Mouse (Mus musculus) MEL (cell line): Measurements from ENCODE around the gene Cops4. TPM values are rescaled to one million over a fixed set of nuclear protein-coding genes. Genes with fewer than 3 reads are reported as not detected.

ENCODE experiments used
- DNase-seq: peaks from one replicate; pipeline ENCODE4 v3.0.0; 2011; ENCODE audit warnings: low read depth, low spot score
- H3K27ac ChIP-seq: 2 replicates; pipeline ENCODE4 v1.5.1; 2012; ENCODE audit warnings: low read depth, mild to moderate bottlenecking, control low read depth, low read length, moderate library complexity; ENCODE audit not compliant: control insufficient read depth
- H3K27me3 ChIP-seq, 2 experiments: fragments of 150-350 bp in 1 of 2; sonication (generic) in 1 of 2; 2 replicates each; pipeline ENCODE4 v1.6.1; 2012; ENCODE audit warnings: low read length in 2 of 2, mild to moderate bottlenecking in 2 of 2, improper control_type of control experiment in 1 of 2, moderate library complexity in 1 of 2; ENCODE audit not compliant: insufficient read depth in 2 of 2, control insufficient read depth in 1 of 2
- H3K36me3 ChIP-seq, 2 experiments: 2 replicates each; pipeline ENCODE4 v1.6.1; 2012 to 2014; ENCODE audit warnings: low read length in 2 of 2, improper control_type of control experiment in 1 of 2, inconsistent platforms in 1 of 2, mild to moderate bottlenecking in 1 of 2; ENCODE audit not compliant: insufficient read depth in 2 of 2, control insufficient read depth in 1 of 2
- H3K4me1 ChIP-seq, 2 experiments: fragments of 150-350 bp in 1 of 2; sonication (generic) in 1 of 2; 2 replicates each; pipeline ENCODE4 v1.6.1; 2012; ENCODE audit warnings: low read length in 2 of 2, improper control_type of control experiment in 1 of 2, mild to moderate bottlenecking in 1 of 2; ENCODE audit not compliant: insufficient read depth in 2 of 2, control insufficient read depth in 1 of 2
- H3K4me3 ChIP-seq, 2 experiments: fragments of 150-350 bp in 1 of 2; sonication (generic) in 1 of 2; 2 replicates each; pipeline ENCODE4 v1.5.1; 2012; ENCODE audit warnings: low read depth in 2 of 2, low read length in 2 of 2, mild to moderate bottlenecking in 2 of 2, moderate library complexity in 2 of 2, control low read depth in 1 of 2, improper control_type of control experiment in 1 of 2; ENCODE audit not compliant: control insufficient read depth in 1 of 2, insufficient read depth in 1 of 2
- H3K79me2 ChIP-seq: 2 replicates; pipeline ENCODE4 v1.6.1; 2012; ENCODE audit warnings: mild to moderate bottlenecking, low read length, moderate library complexity; ENCODE audit not compliant: control insufficient read depth, poor library complexity, insufficient read depth
- H3K9ac ChIP-seq: 2 replicates; pipeline ENCODE4 v1.6.1; 2012; ENCODE audit warnings: low read depth, mild to moderate bottlenecking, control low read depth, low read length, moderate library complexity; ENCODE audit not compliant: control insufficient read depth, poor library complexity, severe bottlenecking
- H3K9me3 ChIP-seq: fragments of 150-350 bp; sonication (generic); replicated peaks from 2 replicates; pipeline ENCODE4 v1.6.1; 2012; ENCODE audit warnings: mild to moderate bottlenecking, low read length, improper control_type of control experiment, moderate library complexity; ENCODE audit not compliant: insufficient read depth
- BHLHE40 ChIP-seq: IDR thresholded peaks from 2 replicates; pipeline ENCODE4 v1.6.1; 2012; ENCODE audit warnings: low read depth, mild to moderate bottlenecking, inconsistent platforms, low read length, improper control_type of control experiment, borderline replicate concordance
- CHD1 ChIP-seq: IDR thresholded peaks from 2 replicates; pipeline ENCODE4 v1.6.1; 2012; ENCODE audit warnings: low read depth, mild to moderate bottlenecking, inconsistent platforms, low read length, improper control_type of control experiment
- CTCF ChIP-seq, 3 experiments: IDR thresholded peaks in 2 of 3; conservative IDR thresholded peaks in 1 of 3; 2 replicates each; pipeline ENCODE4 v1.5.1; 2011 to 2012; ENCODE audit warnings: low read length in 3 of 3, low read depth in 2 of 3, mild to moderate bottlenecking in 2 of 3, improper control_type of control experiment in 1 of 3, inconsistent platforms in 1 of 3, mixed read lengths in 1 of 3, moderate library complexity in 1 of 3; ENCODE audit not compliant: control insufficient read depth in 1 of 3, insufficient read depth in 1 of 3, poor library complexity in 1 of 3, severe bottlenecking in 1 of 3
- ELF1 ChIP-seq: IDR thresholded peaks from 2 replicates; pipeline ENCODE4 v1.6.1; 2014; ENCODE audit warnings: low read depth, mild to moderate bottlenecking, inconsistent platforms, low read length, improper control_type of control experiment, moderate library complexity
- EP300 ChIP-seq, 2 experiments: IDR thresholded peaks; 2 replicates each; pipeline ENCODE4 v1.6.1; 2011; ENCODE audit warnings: improper control_type of control experiment in 2 of 2, low read length in 2 of 2, low read depth in 1 of 2, mild to moderate bottlenecking in 1 of 2
- ETS1 ChIP-seq: IDR thresholded peaks from 2 replicates; pipeline ENCODE4 v1.6.1; 2012; ENCODE audit warnings: low read depth, mild to moderate bottlenecking, inconsistent platforms, low read length, improper control_type of control experiment, moderate library complexity
- GABPA ChIP-seq: IDR thresholded peaks from 2 replicates; pipeline ENCODE4 v1.6.1; 2012; ENCODE audit warnings: low read depth, mild to moderate bottlenecking, inconsistent platforms, low read length, improper control_type of control experiment, moderate library complexity
- GATA1 ChIP-seq: IDR thresholded peaks from 2 replicates; pipeline ENCODE4 v1.6.1; 2011; ENCODE audit warnings: low read depth, low read length, improper control_type of control experiment
- HCFC1 ChIP-seq: IDR thresholded peaks from 2 replicates; pipeline ENCODE4 v1.6.1; 2012; ENCODE audit warnings: low read depth, mild to moderate bottlenecking, inconsistent platforms, low read length, improper control_type of control experiment, moderate library complexity
- JUND ChIP-seq: IDR thresholded peaks from 2 replicates; pipeline ENCODE4 v1.6.1; 2011; ENCODE audit warnings: low read depth, mild to moderate bottlenecking, improper control_type of control experiment, low read length
- MAX ChIP-seq: IDR thresholded peaks from 2 replicates; pipeline ENCODE4 v1.6.1; 2011; ENCODE audit warnings: low read length, improper control_type of control experiment
- MAZ ChIP-seq: IDR thresholded peaks from 2 replicates; pipeline ENCODE4 v1.6.1; 2012; ENCODE audit warnings: low read depth, mild to moderate bottlenecking, inconsistent platforms, low read length, improper control_type of control experiment
- MEF2A ChIP-seq: IDR thresholded peaks from 2 replicates; pipeline ENCODE4 v1.6.1; 2014; ENCODE audit warnings: low read depth, mild to moderate bottlenecking, inconsistent platforms, low read length, improper control_type of control experiment; ENCODE audit not compliant: poor library complexity, insufficient replicate concordance, severe bottlenecking; ENCODE audit errors: extremely low read depth
- MXI1 ChIP-seq: IDR thresholded peaks from 2 replicates; pipeline ENCODE4 v1.6.1; 2011; ENCODE audit warnings: mild to moderate bottlenecking, low read depth, low read length, improper control_type of control experiment
- MYB ChIP-seq: IDR thresholded peaks from 2 replicates; pipeline ENCODE4 v1.6.1; 2011; ENCODE audit warnings: mild to moderate bottlenecking, low read depth, low read length, improper control_type of control experiment
- MYC ChIP-seq: IDR thresholded peaks from 2 replicates; pipeline ENCODE4 v1.6.1; 2011; ENCODE audit warnings: low read depth, mild to moderate bottlenecking, low read length, improper control_type of control experiment, moderate library complexity
- NRF1 ChIP-seq: IDR thresholded peaks from 2 replicates; pipeline ENCODE4 v1.6.1; 2014; ENCODE audit warnings: low read depth, mild to moderate bottlenecking, inconsistent platforms, low read length, improper control_type of control experiment, moderate library complexity; ENCODE audit not compliant: poor library complexity, insufficient read depth, severe bottlenecking
- POLR2A ChIP-seq, 2 experiments: IDR thresholded peaks; 2 replicates each; pipeline ENCODE4 v1.6.1; 2011 to 2012; ENCODE audit warnings: low read length in 2 of 2, mild to moderate bottlenecking in 2 of 2, control low read depth in 1 of 2, improper control_type of control experiment in 1 of 2, low read depth in 1 of 2, moderate library complexity in 1 of 2; ENCODE audit not compliant: control insufficient read depth in 1 of 2, insufficient read depth in 1 of 2, poor library complexity in 1 of 2
- POLR2AphosphoS2 ChIP-seq: IDR thresholded peaks from 2 replicates; pipeline ENCODE4 v1.6.1; 2011; ENCODE audit warnings: low read length, improper control_type of control experiment
- RCOR1 ChIP-seq: IDR thresholded peaks from 2 replicates; pipeline ENCODE4 v1.6.1; 2012; ENCODE audit warnings: low read depth, mild to moderate bottlenecking, inconsistent platforms, low read length, improper control_type of control experiment
- SMC3 ChIP-seq: IDR thresholded peaks from 2 replicates; pipeline ENCODE4 v1.6.1; 2011; ENCODE audit warnings: low read depth, low read length, improper control_type of control experiment
- TAL1 ChIP-seq: IDR thresholded peaks from 2 replicates; pipeline ENCODE4 v1.6.1; 2012; ENCODE audit warnings: mild to moderate bottlenecking, inconsistent platforms, low read length, moderate library complexity, mixed read lengths
- TBP ChIP-seq: IDR thresholded peaks from 2 replicates; pipeline ENCODE4 v1.8.0; 2011; ENCODE audit warnings: low read depth, low read length, improper control_type of control experiment
- TCF12 ChIP-seq: IDR thresholded peaks from 2 replicates; pipeline ENCODE4 v1.6.1; 2014; ENCODE audit warnings: low read depth, mild to moderate bottlenecking, inconsistent platforms, low read length, improper control_type of control experiment, moderate library complexity
- ZC3H11A ChIP-seq: IDR thresholded peaks from 2 replicates; pipeline ENCODE4 v1.6.1; 2012; ENCODE audit warnings: low read depth, mild to moderate bottlenecking, inconsistent platforms, low read length, improper control_type of control experiment
- ZKSCAN1 ChIP-seq: IDR thresholded peaks from 2 replicates; pipeline ENCODE4 v1.6.1; 2012; ENCODE audit warnings: low read depth, mild to moderate bottlenecking, inconsistent platforms, low read length, improper control_type of control experiment, moderate library complexity
- polyA plus RNA-seq, 2 experiments: library from polyadenylated mRNA; stranded (reverse) in 1 of 2; unstranded in 1 of 2; fragments of >175 nt in 1 of 2; fragments of >200 nt in 1 of 2; gene quantifications; 2 replicates each; pipeline versions ENCODE4 v1.2.1 to v1.2.4; 2012; ENCODE audit warnings: low replicate concordance in 2 of 2, low read depth in 1 of 2; ENCODE audit not compliant: insufficient read length in 2 of 2, insufficient read depth in 1 of 2, missing spikeins in 1 of 2
- total RNA-seq: library from RNA; depleted of rRNA; stranded (reverse); fragments of 300-350 nt; gene quantifications from 2 replicates; pipeline ENCODE4 v1.2.3, GENCODE M21; 2012

The Cops4 gene
- total and polyA plus RNA-seq, 3 experiments, result 112 to 626 (median 142) TPM

- peak; percentile 76 for TF ChIP-seq MXI1
- TF ChIP-seq POLR2AphosphoS2, result no peak
- TF ChIP-seq GABPA, result no peak
- TF ChIP-seq CHD1, result 0 out of 2 replicates have a peak, but pooled peaks have one; percentile 47
- TF ChIP-seq JUND, result no peak; the same call in 1 of the 2 replicates
- no peak; the same call in 1 of the 2 replicates for TF ChIP-seq TBP
- peak; percentile 70 for TF ChIP-seq MAX
- TF ChIP-seq MEF2A, result no peak
- peak; percentile 70; the same call in 1 of the 2 replicates for TF ChIP-seq ZKSCAN1
- TF ChIP-seq EP300 (IDR thresholded peaks at IDR 0.05; ENCODE audit: low read depth in 1 of 2, low read length in 2 of 2), result peak; percentile 43 to 61; a peak in 3 of 4 replicates
- peak; percentile 68 for TF ChIP-seq HCFC1
- peak; percentile 70 for TF ChIP-seq MYC
- TF ChIP-seq TAL1, result no peak
- peak; percentile 58 for TF ChIP-seq RCOR1
- TF ChIP-seq, all 39 proteins: peak for 16
Measured at GRCm38 (mm10) chr5:100569997-100570595, 52.0 kb downstream of the Cops4 start (continued).

DNA sequence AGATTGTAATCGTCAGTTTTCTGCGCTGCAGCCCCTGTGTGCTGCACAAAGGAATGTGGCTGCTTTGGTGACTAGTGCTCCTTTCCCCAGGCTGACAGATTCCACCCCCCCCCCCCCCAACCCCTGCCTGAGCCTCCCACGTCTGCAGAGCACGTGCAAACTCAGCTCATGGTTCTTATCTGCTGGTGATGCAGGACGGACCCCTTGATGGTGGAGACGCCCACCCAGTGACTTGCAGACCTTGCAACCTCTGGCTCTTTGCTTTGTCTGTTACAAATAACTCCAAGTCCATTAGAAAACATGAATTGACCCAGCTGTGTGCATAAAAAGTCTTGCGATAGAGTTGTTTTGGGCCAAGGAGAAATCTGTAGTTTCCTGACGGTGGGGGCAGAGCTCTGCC lies 52.6 kb downstream of the Cops4 start:
- H3K4me3 ChIP-seq, result peak overlapping the region; percentile 53 to 60
- no peaks in the 10 kb centered on the region for H3K79me2 ChIP-seq
- H3K36me3 ChIP-seq, result peaks cover 0 to 28% of the 10 kb centered on the region in 2 experiments; a peak in 2 of 4 replicates
- no peaks in the 10 kb centered on the region for H3K9me3 ChIP-seq
- peak overlapping the region; percentile 69 for H3K9ac ChIP-seq
- no peaks in the 10 kb centered on the region for H3K27me3 ChIP-seq
- H3K4me1 ChIP-seq, result peaks cover 8 to 22% of the 10 kb centered on the region in 2 experiments
- DNase-seq, result peak; percentile 38
- H3K27ac ChIP-seq, result peak overlapping the region; percentile 68
- TF ChIP-seq HCFC1, result no peak
- TF ChIP-seq CTCF (IDR thresholded peaks at IDR 0.05 in 2 of 3, conservative IDR thresholded peaks at IDR 0.05 in 1 of 3; ENCODE audit: control insufficient read depth in 1 of 3, insufficient read depth in 1 of 3, low read depth in 2 of 3, low read length in 3 of 3, poor library complexity in 1 of 3, severe bottlenecking in 1 of 3), result no peak
- TF ChIP-seq MAZ, result no peak
- no peak for TF ChIP-seq POLR2AphosphoS2
- TF ChIP-seq BHLHE40, result peak; percentile 83
- TF ChIP-seq EP300 (IDR thresholded peaks at IDR 0.05; ENCODE audit: low read depth in 1 of 2, low read length in 2 of 2), result 0 out of 4 replicates have a peak, but pooled peaks of 1 of the 2 experiments have one; percentile 5
- TF ChIP-seq, all 39 proteins: peak for 2

- H3K4me1 ChIP-seq, result peaks cover 5 to 15% of the 10 kb centered on the region in 2 experiments
- no peaks in the 10 kb centered on the region for H3K27me3 ChIP-seq
- no peaks in the 10 kb centered on the region for H3K9me3 ChIP-seq
- no peak within 1 kb of the TSS for H3K27ac ChIP-seq
- DNase-seq, result no peak
- H3K36me3 ChIP-seq, result peaks cover 0 to 22% of the 10 kb centered on the region in 2 experiments; a peak in 2 of 4 replicates
- peak within 1 kb of the TSS; percentile 69 for H3K9ac ChIP-seq
- no peak within 1 kb of the TSS; a peak in 1 of 4 replicates for H3K4me3 ChIP-seq
- no peaks in the 10 kb centered on the region for H3K79me2 ChIP-seq
- no peak for TF ChIP-seq ETS1
- no peak for TF ChIP-seq SMC3
- no peak for TF ChIP-seq TCF12
- TF ChIP-seq NRF1, result no peak
- no peak for TF ChIP-seq GATA1
- TF ChIP-seq GABPA, result no peak
- TF ChIP-seq CHD1, result no peak
- no peak for TF ChIP-seq HCFC1
- TF ChIP-seq BHLHE40, result no peak
- TF ChIP-seq POLR2A (IDR thresholded peaks at IDR 0.05; ENCODE audit: control insufficient read depth in 1 of 2, insufficient read depth in 1 of 2, low read depth in 1 of 2, low read length in 2 of 2, poor library complexity in 1 of 2), result no peak
- no peak for TF ChIP-seq TAL1
- no peak for TF ChIP-seq MYC
- TF ChIP-seq RCOR1, result no peak
- no peak for TF ChIP-seq MYB
- no peak for TF ChIP-seq ZKSCAN1
- TF ChIP-seq ELF1, result no peak
- no peak for TF ChIP-seq MAZ
- no peak for TF ChIP-seq ZC3H11A
- TF ChIP-seq, all 39 proteins: peak for 0
Measured at GRCm38 (mm10) chr5:100572069-100572468, 54.0 kb downstream of the Cops4 start, which contains the start of gene Plac8. TSS of gene Plac8 (minus strand) at chr5:100572245.
